ENCODE assay signal across 25 mouse cellular contexts in genomic region chr5:117011128-117011527, GRCm38 (mm10).
DNase-seq lines count a peak whose midpoint lies in the region; ATAC-seq lines count a peak whose summit lies in the region.
"Had no signal": no experiment of that assay in that cellular context is flagged by ENCODE, and none has a peak within 500 bp of the region (broad histone marks: within the 10 kb centered on the region; RNA-seq: fewer than 3 reads in every experiment).

No protein-coding gene starts in this region.

- no peaks in the 10 kb centered on the region for H3K4me1 ChIP-seq in intestine, embryonic 15.5 days (replicated peaks)
- H3K4me1 ChIP-seq: heart, embryonic 12.5 days; heart, embryonic 15.5 days had no signal

- no peaks in the 10 kb centered on the region for H3K27me3 ChIP-seq in intestine, embryonic 15.5 days (replicated peaks)
- H3K27me3 ChIP-seq: heart, embryonic 12.5 days; heart, embryonic 15.5 days had no signal

- no peak for DNase-seq in cerebellum, adult 8-10 months
- peak; percentile 58 to 64 for DNase-seq in cerebellum, adult 18-20 months
- DNase-seq in cerebellum, adult 9-11 months: peak; percentile 73
- DNase-seq in cerebellum, postnatal 36 days: peak; percentile 62 to 64
- no peak for DNase-seq in neural tube, embryonic 10.5 days (ENCODE audit: extremely low spot score, low spot score)
- DNase-seq in heart, postnatal 36 days: no peak
- DNase-seq: adrenal gland, adult 8-10 months; adrenal gland, postnatal 25 days; forebrain, postnatal 0 days; gastrocnemius, adult 2 months; gastrocnemius, postnatal 14 days; heart, adult 11 months; heart, postnatal 10 days; heart, postnatal 4 days; kidney, adult 2 months had no signal

- no peak overlapping the region for H3K27ac ChIP-seq in intestine, embryonic 15.5 days
- H3K27ac ChIP-seq: gastrocnemius, adult 2 months; heart, embryonic 15.5 days; hindbrain, embryonic 14.5 days; hindbrain, postnatal 0 days had no signal

- no peak overlapping the region for H3K4me2 ChIP-seq in intestine, embryonic 15.5 days (replicated peaks)
- H3K4me2 ChIP-seq: heart, embryonic 12.5 days; heart, embryonic 15.5 days; hindbrain, embryonic 14.5 days had no signal

- H3K9ac ChIP-seq in intestine, embryonic 15.5 days: no peak overlapping the region
- H3K9ac ChIP-seq: forebrain, postnatal 0 days; heart, embryonic 12.5 days; heart, embryonic 15.5 days; hindbrain, embryonic 14.5 days had no signal

- intact Hi-C loops in heart, postnatal 36 days (cut with DNase I): no loop called here

- H3K36me3 ChIP-seq in intestine, embryonic 15.5 days: no peaks in the 10 kb centered on the region
- H3K36me3 ChIP-seq: heart, embryonic 12.5 days; heart, embryonic 15.5 days had no signal

- no peak overlapping the region for H3K4me3 ChIP-seq in intestine, embryonic 15.5 days (replicated peaks)
- H3K4me3 ChIP-seq: gastrocnemius, adult 2 months; heart, embryonic 12.5 days; heart, embryonic 15.5 days had no signal

- peak; percentile 75; the same call in 1 of the 2 replicates for ATAC-seq in cerebellum, adult (ENCODE audit: insufficient number of reproducible peaks, low FRiP score, low TSS enrichment)
- no peak for ATAC-seq in intestine, embryonic 15.5 days
- ATAC-seq: activated CD4-positive, CD25-positive, alpha-beta regulatory T cell, adult 4 months; forebrain, embryonic 14.5 days; forebrain, postnatal 0 days; hindbrain, postnatal 0 days; inflammation-experienced regulatory T-cells, adult 6 months; intestine, postnatal 0 days had no signal

- no peaks in the 10 kb centered on the region for H3K9me3 ChIP-seq in intestine, embryonic 15.5 days
- H3K9me3 ChIP-seq: heart, embryonic 15.5 days had no signal

- 89% methylated on average over 7 of the region's 7 CpGs for WGBS in intestine, embryonic 15.5 days

Comparison
In these comparisons a context has a peak if more than half of its experiments do, and no peak if none do; other contexts are left out.
1. DNase-seq: peak in cerebellum, adult 18-20 months (2 of 2), cerebellum, adult 9-11 months (single experiment) and cerebellum, postnatal 36 days (2 of 2); none in cerebellum, adult 8-10 months (single experiment), neural tube, embryonic 10.5 days (single experiment) and heart, postnatal 36 days (0 of 2).